Mouse (Mus musculus) monocyte, adult 5-6 weeks (primary cell): ENCODE results near the gene Tnfsf13. TPM values are rescaled to one million over a fixed set of nuclear protein-coding genes. Genes with fewer than 3 reads are reported as not detected.

Experiments used
- ATAC-seq: fragments of 153-309, 156-312 bp; replicated peaks from 2 replicates; pipeline ENCODE4 v1.8.0; 2017; ENCODE audit warnings: mild to moderate bottlenecking; ENCODE audit not compliant: low TSS enrichment, insufficient number of reproducible peaks, severe bottlenecking, poor library complexity, low FRiP score
- total RNA-seq: library from RNA; stranded (forward); fragments of 200-1000, 200-491, 200-594 nt; gene quantifications from 3 replicates; pipeline ENCODE4 v1.2.3, GENCODE M21; 2017

Tnfsf13 gene
- total RNA-seq, 1 experiment from 2014 or later, result 90.5 TPM

- peak; percentile 67 for ATAC-seq
Measured at GRCm38 (mm10) chr11:69662213-69662966, 23.2 kb downstream of the Tnfsf13 start, which contains the start of gene Mpdu1. Gene Mpdu1 (minus strand): TSS chr11:69662642.

DNA sequence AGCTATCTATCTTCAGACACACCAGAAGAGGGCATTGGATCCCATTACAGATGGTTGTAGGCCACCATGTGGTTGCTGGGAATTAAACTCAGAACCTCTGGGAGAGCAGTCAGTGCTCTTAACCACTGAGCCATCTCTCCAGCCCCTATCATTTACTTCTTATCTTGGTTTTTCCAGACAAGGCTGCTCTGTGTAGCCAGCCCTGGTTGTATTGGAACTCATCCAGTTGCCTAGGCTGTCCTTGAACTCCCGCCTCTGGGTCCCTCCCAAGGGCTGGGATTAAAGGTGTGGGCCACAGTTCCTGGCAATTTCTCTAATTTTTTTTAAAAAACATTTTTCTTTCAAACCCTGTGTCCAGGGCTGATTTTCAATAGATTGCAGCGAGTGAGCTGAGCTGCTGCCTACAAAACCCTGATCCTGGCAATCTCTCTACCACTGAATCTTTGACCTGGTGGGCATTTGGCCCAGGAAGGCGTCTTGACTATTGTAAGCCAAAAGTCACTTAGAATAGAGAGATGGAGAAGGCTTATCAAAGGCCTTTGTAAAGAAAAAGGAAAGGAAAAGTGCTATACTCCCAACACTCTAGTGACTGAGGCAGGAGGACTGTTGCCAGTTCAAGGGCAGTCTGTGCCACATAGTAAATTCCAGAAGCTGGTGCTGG is 24.2 kb downstream of the Tnfsf13 start:
- ATAC-seq, result no peak

DNA sequence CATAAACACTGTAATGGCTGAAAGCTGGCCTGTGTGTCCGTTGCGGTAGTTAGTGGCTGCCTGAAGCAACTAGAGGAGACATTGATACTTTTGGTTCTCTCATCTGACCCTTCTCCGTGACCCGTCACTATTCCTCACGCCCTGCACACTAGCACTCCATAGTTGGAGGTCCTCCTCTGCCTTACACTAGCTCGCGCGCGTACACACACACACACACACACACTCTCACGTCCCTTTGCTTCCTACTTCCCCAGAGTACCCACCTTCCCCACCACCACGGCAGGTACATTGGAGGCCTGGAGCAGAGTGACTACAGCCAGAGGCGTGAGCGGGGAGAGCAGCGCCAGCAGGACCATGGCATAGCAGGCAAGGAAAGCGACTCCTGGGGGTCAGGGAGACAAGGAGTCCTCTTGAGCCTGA is 28.1 kb downstream of the Tnfsf13 start:
- no peak for ATAC-seq

- ATAC-seq, result no peak
Measured at GRCm38 (mm10) chr11:69656617-69657461, 28.7 kb downstream of the Tnfsf13 start.

GRCm38 (mm10) chr11:69656065-69656455 is 29.5 kb downstream of the Tnfsf13 start:
- ATAC-seq, result no peak

DNA sequence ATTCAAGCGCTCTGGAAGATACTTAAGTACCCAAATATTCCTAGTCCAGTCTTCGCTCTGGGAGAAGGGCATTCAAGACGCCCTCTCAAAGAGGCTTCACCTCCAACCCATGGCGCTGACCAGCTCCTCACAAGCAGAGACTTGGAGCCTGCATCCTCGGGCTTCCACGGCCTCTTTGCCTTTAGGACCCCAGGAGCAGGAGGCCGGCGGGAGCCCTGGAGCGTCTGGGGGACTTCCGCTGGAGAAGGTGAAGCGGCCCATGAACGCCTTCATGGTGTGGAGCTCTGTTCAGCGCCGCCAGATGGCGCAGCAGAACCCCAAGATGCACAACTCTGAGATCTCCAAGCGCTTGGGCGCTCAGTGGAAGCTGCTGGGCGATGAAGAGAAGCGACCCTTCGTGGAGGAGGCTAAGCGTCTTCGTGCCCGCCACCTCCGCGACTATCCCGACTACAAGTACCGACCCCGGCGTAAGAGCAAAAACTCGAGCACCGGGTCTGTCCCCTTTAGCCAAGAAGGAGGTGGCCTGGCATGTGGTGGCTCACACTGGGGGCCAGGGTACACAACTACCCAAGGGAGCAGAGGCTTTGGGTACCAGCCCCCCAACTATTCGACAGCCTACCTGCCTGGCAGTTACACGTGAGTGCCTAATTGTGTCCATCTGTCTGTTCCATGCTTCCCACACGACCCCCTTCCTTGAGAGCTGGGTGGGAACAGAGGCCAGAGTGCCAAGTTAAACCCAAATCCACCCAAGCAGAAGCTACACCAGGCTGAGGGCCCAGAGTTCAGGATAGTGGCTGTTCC is 30.1 kb downstream of the Tnfsf13 start, which contains the start of gene Sox15:
Gene Sox15 (plus strand): TSS at position 51 of the 801 bp plus-strand sequence.
- ATAC-seq, result peak; percentile 30; the same call in 1 of the 2 replicates

DNA sequence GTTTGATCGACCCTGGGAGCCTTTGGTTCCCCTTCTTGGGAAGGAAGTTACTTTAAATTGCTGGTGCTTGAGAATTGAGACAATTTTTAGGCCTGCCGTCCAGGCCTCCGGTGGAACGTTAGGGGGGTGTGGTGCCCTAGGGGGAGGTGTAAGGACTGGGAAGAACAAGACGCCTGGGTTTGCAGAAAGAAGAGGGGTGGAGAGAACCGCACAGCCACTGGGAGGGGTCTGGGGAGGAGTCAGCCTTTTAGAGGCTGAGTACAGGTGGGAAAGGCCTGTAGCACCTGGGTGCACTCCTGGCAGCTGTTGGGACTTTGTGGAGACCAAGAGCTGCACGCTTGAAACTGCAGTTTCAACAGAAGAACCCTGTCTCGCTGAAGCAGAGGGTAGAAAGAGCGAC is 30.8 kb downstream of the Tnfsf13 start:
- ATAC-seq, result no peak

DNA sequence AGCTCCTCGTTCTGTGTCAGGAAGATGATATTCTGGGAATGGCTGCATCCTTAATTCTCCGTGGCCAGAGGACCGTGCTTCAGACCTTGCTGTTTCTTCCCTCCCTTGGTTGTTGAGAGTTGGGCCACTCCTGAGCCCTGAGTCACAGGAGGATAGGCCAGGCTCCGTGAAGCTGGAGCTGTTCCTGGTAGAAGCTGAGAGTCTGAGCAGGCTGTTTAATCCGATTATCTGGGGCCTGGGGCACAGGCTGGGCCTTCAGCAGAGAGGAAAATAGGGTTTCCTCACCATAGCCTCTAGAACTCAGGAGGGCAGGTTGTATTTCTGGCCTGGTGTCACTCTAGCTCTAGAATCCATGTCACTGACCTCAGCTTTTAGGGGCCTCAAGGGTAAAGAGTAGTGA is 32.2 kb downstream of the Tnfsf13 start:
- no peak for ATAC-seq

DNA sequence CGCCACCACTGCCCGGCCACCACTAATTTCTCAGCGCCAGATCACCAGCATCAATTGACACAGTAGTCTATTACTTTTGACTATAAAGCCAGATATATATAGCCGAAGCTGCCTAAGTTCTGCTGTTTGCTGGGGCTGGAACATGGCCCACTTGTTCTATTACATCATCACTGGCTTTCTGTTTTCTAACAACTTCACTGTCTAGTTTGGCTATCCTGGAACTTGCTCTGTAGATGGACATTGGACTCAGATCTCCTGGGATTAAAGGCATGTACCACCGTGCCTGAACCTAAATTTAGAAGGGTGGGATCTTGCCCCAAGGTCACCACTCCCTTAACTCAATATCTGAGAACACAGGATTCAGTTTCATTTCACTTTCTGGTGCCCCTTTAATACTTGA is 39.7 kb downstream of the Tnfsf13 start:
- ATAC-seq, result no peak

DNA sequence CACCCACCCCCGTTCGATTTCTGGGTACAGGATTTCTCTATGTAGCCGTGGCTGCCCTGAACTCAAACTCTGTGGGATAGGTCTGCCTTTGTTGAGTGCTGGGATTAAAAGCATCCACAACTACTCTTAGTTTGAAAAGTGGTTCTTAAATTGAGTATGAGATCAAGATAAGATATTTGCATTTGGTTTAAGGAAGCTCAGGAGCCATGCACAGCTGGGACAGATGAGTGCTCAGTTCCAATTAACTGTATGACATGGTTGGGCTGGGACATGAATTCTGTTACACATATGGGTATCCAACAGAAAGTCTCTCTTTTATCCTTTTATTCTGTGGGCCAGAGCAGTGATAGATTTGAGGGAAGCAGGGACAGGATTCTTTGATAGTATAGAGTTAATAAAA is 50.1 kb downstream of the Tnfsf13 start:
- ATAC-seq, result no peak

DNA sequence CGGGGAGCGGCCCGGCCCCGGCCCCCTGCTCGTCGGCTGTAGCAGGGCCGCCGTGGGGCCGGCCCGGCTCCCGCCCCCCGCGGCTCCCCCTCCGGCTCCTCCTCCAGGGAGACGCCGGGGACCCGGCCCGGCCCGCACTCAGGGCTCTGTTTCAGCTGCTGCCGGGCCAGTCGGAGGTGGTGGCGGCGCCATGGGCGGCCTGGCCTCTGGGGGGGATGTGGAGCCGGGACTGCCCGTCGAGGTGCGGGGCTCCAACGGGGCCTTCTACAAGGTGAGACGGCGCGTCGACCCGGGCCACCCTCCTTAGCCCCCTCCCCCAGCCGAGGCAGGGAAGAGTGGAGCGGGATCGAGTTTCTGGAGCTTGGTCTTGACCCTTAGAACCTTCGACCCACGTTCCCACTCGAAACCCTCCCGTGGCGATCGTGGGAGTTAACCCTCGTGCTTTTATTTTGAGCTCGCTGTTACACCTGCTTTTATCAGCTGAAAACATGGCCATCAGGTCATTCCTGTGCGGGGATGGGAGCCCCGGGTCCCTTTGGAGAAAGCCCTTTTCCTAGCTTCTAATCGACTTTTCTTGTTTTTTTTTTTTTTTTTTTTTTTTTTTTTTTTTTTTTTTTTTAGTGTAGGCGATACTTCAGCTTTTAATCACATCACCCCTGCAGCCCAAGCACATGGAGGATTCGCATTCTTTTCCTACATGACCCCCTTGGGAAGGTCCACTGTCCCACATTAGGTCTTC is 52.3 kb downstream of the Tnfsf13 start:
- ATAC-seq, result no peak

Other genes starting within 250 kb of the Tnfsf13 start
- gene Dnah2, start 136.7 kb downstream of the Tnfsf13 start, total RNA-seq, result 1.4 to 6.4 TPM (median 4.7 TPM) in 3 replicates
- 0.49 to 0.96 TPM in 2 of 3 replicates, not detected in the other for gene Efnb3, start 125.6 kb downstream of the Tnfsf13 start, total RNA-seq
- gene Wrap53, start 105.5 kb downstream of the Tnfsf13 start, total RNA-seq, result 2.8 to 9.4 TPM (median 3.8 TPM) in 3 replicates
- gene Trp53, start 105.4 kb downstream of the Tnfsf13 start, total RNA-seq, result 11.9 to 26.9 TPM (median 24.5 TPM) in 3 replicates
- not detected in 3 replicates for gene Atp1b2, start 79.8 kb downstream of the Tnfsf13 start, total RNA-seq
- not detected in 3 replicates for gene Shbg, start 67.9 kb downstream of the Tnfsf13 start, total RNA-seq
- 0.67 TPM in 1 of 3 replicates, not detected in the others for gene Sat2, start 63.8 kb downstream of the Tnfsf13 start, total RNA-seq
- 64.6 to 83.5 TPM (median 67.9 TPM) in 3 replicates for gene Fxr2, start 52.8 kb downstream of the Tnfsf13 start, total RNA-seq
- gene Sox15, start 30.5 kb downstream of the Tnfsf13 start, total RNA-seq, result 4.1 to 8.2 TPM in 2 of 3 replicates, not detected in the other
- 32.9 to 56.3 TPM (median 49.2 TPM) in 3 replicates for gene Mpdu1, start 23.1 kb downstream of the Tnfsf13 start, total RNA-seq
- gene Cd68, start 19.6 kb downstream of the Tnfsf13 start, total RNA-seq, result 203 to 221 TPM (median 207 TPM) in 3 replicates
- 597 to 694 TPM (median 633 TPM) in 3 replicates for gene Eif4a1, start 13.4 kb downstream of the Tnfsf13 start, total RNA-seq
- 67.5 to 144 TPM (median 118 TPM) in 3 replicates for gene Senp3, start 3.7 kb downstream of the Tnfsf13 start, total RNA-seq
- 2.5 to 23.1 TPM (median 10.7 TPM) in 3 replicates for gene Tnfsf12, start 10.1 kb upstream of the Tnfsf13 start, total RNA-seq
- gene Tnfsfm13, start 10.3 kb upstream of the Tnfsf13 start, total RNA-seq, result 23.9 to 50.5 TPM (median 24.3 TPM) in 3 replicates
- gene Polr2a, start 72.9 kb upstream of the Tnfsf13 start, total RNA-seq, result 21.5 to 120 TPM (median 48.7 TPM) in 3 replicates
- gene Slc35g3, start 76.2 kb upstream of the Tnfsf13 start, total RNA-seq, result not detected in 3 replicates
- 6.6 to 23.7 TPM (median 7.7 TPM) in 3 replicates for gene Zbtb4, start 80.1 kb upstream of the Tnfsf13 start, total RNA-seq
- gene Chrnb1, start 110.2 kb upstream of the Tnfsf13 start, total RNA-seq, result 2.3 to 5.8 TPM (median 2.7 TPM) in 3 replicates
- gene Fgf11, start 116.1 kb upstream of the Tnfsf13 start, total RNA-seq, result 0.64 TPM in 1 of 3 replicates, not detected in the others
- not detected in 3 replicates for gene Tmem102, start 119.8 kb upstream of the Tnfsf13 start, total RNA-seq
- gene Gm39566, start 129.5 kb upstream of the Tnfsf13 start, total RNA-seq, result not detected in 3 replicates
- gene Spem2, start 132.7 kb upstream of the Tnfsf13 start, total RNA-seq, result 0.29 TPM in 1 of 3 replicates, not detected in the others
- not detected in 3 replicates for gene Spem1, start 136.4 kb upstream of the Tnfsf13 start, total RNA-seq
- 0.10 to 0.29 TPM (median 0.11 TPM) in 3 replicates for gene Nlgn2, start 152.0 kb upstream of the Tnfsf13 start, total RNA-seq
- 35.3 to 85.7 TPM (median 75.7 TPM) in 3 replicates for gene Tmem256, start 152.7 kb upstream of the Tnfsf13 start, total RNA-seq
- 0.53 to 3.8 TPM (median 2.8 TPM) in 3 replicates for gene Plscr3, start 160.6 kb upstream of the Tnfsf13 start, total RNA-seq
- gene Tnk1, start 172.9 kb upstream of the Tnfsf13 start, total RNA-seq, result not detected in 3 replicates
- gene Tmem95, start 192.2 kb upstream of the Tnfsf13 start, total RNA-seq, result not detected in 3 replicates
- 1.6 to 9.9 TPM (median 2.5 TPM) in 3 replicates for gene Kctd11, start 195.6 kb upstream of the Tnfsf13 start, total RNA-seq
- gene Acap1, start 209.8 kb upstream of the Tnfsf13 start, total RNA-seq, result 83.6 to 201 TPM (median 84.0 TPM) in 3 replicates
- gene 2810408A11Rik, start 215.2 kb upstream of the Tnfsf13 start, total RNA-seq, result 0.87 TPM in 1 of 3 replicates, not detected in the others
- gene Neurl4, start 215.3 kb upstream of the Tnfsf13 start, total RNA-seq, result 16.1 to 57.8 TPM (median 24.6 TPM) in 3 replicates
- gene Gps2, start 228.1 kb upstream of the Tnfsf13 start, total RNA-seq, result 85.4 to 110 TPM (median 101 TPM) in 3 replicates
- gene Eif5a, start 236.2 kb upstream of the Tnfsf13 start, total RNA-seq, result 255 to 299 TPM (median 276 TPM) in 3 replicates